Mouse (Mus musculus) midbrain, embryonic 15.5 days (tissue): Measurements from ENCODE around the gene Zbtb40. TPM values are rescaled to one million over a fixed set of nuclear protein-coding genes. Genes with fewer than 3 reads are reported as not detected.

ENCODE experiments used
- ATAC-seq: fragments of 200-750 bp; cut with Nextera tagmentation; replicated peaks from 2 replicates; pipeline ENCODE4 v1.8.0; 2017; ENCODE audit warnings: moderate TSS enrichment
- H3K27ac ChIP-seq: fragments of 300-500 bp; sonication (generic); 2 replicates; pipeline ENCODE4 v1.5.1; 2015; ENCODE audit warnings: mild to moderate bottlenecking, inconsistent platforms
- H3K27me3 ChIP-seq: fragments of 300-500 bp; sonication (generic); replicated peaks from 2 replicates; pipeline ENCODE4 v1.6.1; 2015; ENCODE audit warnings: inconsistent platforms
- H3K36me3 ChIP-seq: fragments of 300-500 bp; sonication (generic); replicated peaks from 2 replicates; pipeline ENCODE4 v1.6.1; 2015; ENCODE audit warnings: inconsistent platforms
- H3K4me1 ChIP-seq: fragments of 300-500 bp; sonication (generic); 2 replicates; pipeline ENCODE4 v1.6.1; 2015; ENCODE audit warnings: inconsistent platforms
- H3K4me2 ChIP-seq: fragments of 300-500 bp; sonication (generic); 2 replicates; pipeline ENCODE4 v1.6.1; 2015; ENCODE audit warnings: inconsistent platforms, mild to moderate bottlenecking, moderate library complexity
- H3K4me3 ChIP-seq: fragments of 300-500 bp; sonication (generic); 2 replicates; pipeline ENCODE4 v1.5.1; 2015; ENCODE audit warnings: mild to moderate bottlenecking, inconsistent platforms
- H3K9ac ChIP-seq: fragments of 300-500 bp; sonication (generic); 2 replicates; pipeline ENCODE4 v1.6.1; 2015; ENCODE audit warnings: mild to moderate bottlenecking, inconsistent platforms
- H3K9me3 ChIP-seq: fragments of 300-500 bp; sonication (generic); 2 replicates; pipeline ENCODE4 v1.6.1; 2016; ENCODE audit warnings: inconsistent platforms
- WGBS: fragments of 180-500 bp; shearing (Covaris S2); methylation state at CpG from one replicate; pipeline ENCODE4 v1.1.7; 2015; ENCODE audit warnings: mixed read lengths; 5-methylcytosine and 5-hydroxymethylcytosine counted together
- polyA plus RNA-seq: library from polyadenylated mRNA; unstranded; fragments of >200 nt; fragmentation: Nextera tagmentation; extraction: Ambion mirVana; gene quantifications from 2 replicates; pipeline ENCODE4 v1.2.1, GENCODE M21; 2015

Gene Zbtb40
- 3.9 and 4.6 TPM in 2 replicates for polyA plus RNA-seq

- Histone ChIP-seq H3K4me2 (peak within 1 kb of the TSS; percentile 75), H3K27ac (peak within 1 kb of the TSS; percentile 90), H3K27me3 (peaks cover 35% of the 10 kb centered on the region), H3K36me3 (no peaks in the 10 kb centered on the region), H3K9ac (peak within 1 kb of the TSS; percentile 78), H3K4me3 (peak within 1 kb of the TSS; percentile 96), H3K4me1 (peaks cover 22% of the 10 kb centered on the region), H3K9me3 (no peaks in the 10 kb centered on the region)
- peak; percentile 97 for ATAC-seq
- WGBS = 1% methylated on average over 32 of the region's 32 CpGs
Measured at GRCm38 (mm10) chr4:137048550-137049032, at the start of gene Zbtb40. TSS of gene Zbtb40 (minus strand) at chr4:137048801.

GRCm38 (mm10) chr4:137097984-137098327, 49.4 kb upstream of the Zbtb40 start:
- ATAC-seq = no peak

GRCm38 (mm10) chr4:137097246-137097983, 48.8 kb upstream of the Zbtb40 start:
- ATAC-seq = no peak
- H3K9ac ChIP-seq = no peak overlapping the region
- H3K36me3 ChIP-seq = no peaks in the 10 kb centered on the region
- WGBS = 82% methylated on average over 17 of the region's 17 CpGs
- no peaks in the 10 kb centered on the region for H3K9me3 ChIP-seq
- H3K27ac ChIP-seq = no peak overlapping the region
- no peak overlapping the region for H3K4me3 ChIP-seq
- no peak overlapping the region for H3K4me2 ChIP-seq
- no peaks in the 10 kb centered on the region for H3K27me3 ChIP-seq
- no peaks in the 10 kb centered on the region for H3K4me1 ChIP-seq

More at GRCm38 (mm10) chr4:137097984-137098327, 49.4 kb upstream of the Zbtb40 start:
- H3K27me3 ChIP-seq = no peaks in the 10 kb centered on the region
- no peaks in the 10 kb centered on the region for H3K4me1 ChIP-seq
- H3K9ac ChIP-seq = no peak overlapping the region
- no peak overlapping the region for H3K4me2 ChIP-seq
- 86% methylated on average over 4 of the region's 4 CpGs for WGBS
- no peak overlapping the region for H3K4me3 ChIP-seq
- no peak overlapping the region for H3K27ac ChIP-seq
- no peaks in the 10 kb centered on the region for H3K36me3 ChIP-seq
- no peaks in the 10 kb centered on the region for H3K9me3 ChIP-seq

GRCm38 (mm10) chr4:137096353-137096752, 47.8 kb upstream of the Zbtb40 start:
- Histone ChIP-seq H3K9me3 (no peaks in the 10 kb centered on the region), H3K4me3 (no peak overlapping the region), H3K4me1 (no peaks in the 10 kb centered on the region), H3K9ac (no peak overlapping the region), H3K4me2 (no peak overlapping the region), H3K27ac (no peak overlapping the region), H3K36me3 (no peaks in the 10 kb centered on the region), H3K27me3 (no peaks in the 10 kb centered on the region)
- 50% methylated on average over 10 of the region's 10 CpGs for WGBS
- no peak for ATAC-seq

- H3K27me3 ChIP-seq = no peaks in the 10 kb centered on the region
- no peak for ATAC-seq
- 53% methylated on average over 18 of the region's 18 CpGs for WGBS
Measured at GRCm38 (mm10) chr4:137085083-137085810, 36.6 kb upstream of the Zbtb40 start.

GRCm38 (mm10) chr4:137082866-137083265, 34.3 kb upstream of the Zbtb40 start:
- H3K4me2 ChIP-seq = no peak overlapping the region
- WGBS = 66% methylated on average over 2 of the region's 2 CpGs
- no peaks in the 10 kb centered on the region for H3K27me3 ChIP-seq
- no peak overlapping the region for H3K9ac ChIP-seq
- ATAC-seq = no peak
- no peak overlapping the region for H3K27ac ChIP-seq
- no peak overlapping the region for H3K4me3 ChIP-seq
- H3K9me3 ChIP-seq = no peaks in the 10 kb centered on the region
- no peaks in the 10 kb centered on the region for H3K36me3 ChIP-seq
- H3K4me1 ChIP-seq = no peaks in the 10 kb centered on the region

More at GRCm38 (mm10) chr4:137085083-137085810, 36.6 kb upstream of the Zbtb40 start:
- no peak overlapping the region for H3K9ac ChIP-seq
- H3K9me3 ChIP-seq = no peaks in the 10 kb centered on the region
- H3K4me2 ChIP-seq = no peak overlapping the region
- H3K27ac ChIP-seq = no peak overlapping the region
- no peaks in the 10 kb centered on the region for H3K36me3 ChIP-seq
- H3K4me3 ChIP-seq = no peak overlapping the region
- no peaks in the 10 kb centered on the region for H3K4me1 ChIP-seq

- no peaks in the 10 kb centered on the region for H3K36me3 ChIP-seq
- H3K4me1 ChIP-seq = no peaks in the 10 kb centered on the region
- H3K4me3 ChIP-seq = no peak overlapping the region
- no peak overlapping the region for H3K9ac ChIP-seq
- H3K4me2 ChIP-seq = no peak overlapping the region
- H3K9me3 ChIP-seq = no peaks in the 10 kb centered on the region
- no peaks in the 10 kb centered on the region for H3K27me3 ChIP-seq
- no peak overlapping the region for H3K27ac ChIP-seq
- 91% methylated on average over 4 of the region's 4 CpGs for WGBS
- ATAC-seq = no peak
Measured at GRCm38 (mm10) chr4:137081401-137081800, 32.8 kb upstream of the Zbtb40 start.

GRCm38 (mm10) chr4:137077216-137077615, 28.6 kb upstream of the Zbtb40 start:
- Histone ChIP-seq H3K4me3 (no peak overlapping the region), H3K27ac (no peak overlapping the region), H3K4me2 (no peak overlapping the region), H3K4me1 (no peaks in the 10 kb centered on the region), H3K9me3 (no peaks in the 10 kb centered on the region), H3K27me3 (no peaks in the 10 kb centered on the region), H3K36me3 (no peaks in the 10 kb centered on the region), H3K9ac (no peak overlapping the region)
- no peak for ATAC-seq
- 50% methylated on average over 2 of the region's 2 CpGs for WGBS

- H3K4me1 ChIP-seq = 0 out of 2 replicates have a peak, but pooled peaks cover 4% of the 10 kb centered on the region
- no peak overlapping the region for H3K27ac ChIP-seq
- no peaks in the 10 kb centered on the region for H3K36me3 ChIP-seq
- H3K9ac ChIP-seq = no peak overlapping the region
- H3K4me2 ChIP-seq = no peak overlapping the region
- ATAC-seq = no peak
- no peak overlapping the region for H3K4me3 ChIP-seq
- WGBS = 81% methylated on average over 6 of the region's 6 CpGs
- H3K27me3 ChIP-seq = no peaks in the 10 kb centered on the region
- H3K9me3 ChIP-seq = no peaks in the 10 kb centered on the region
Measured at GRCm38 (mm10) chr4:137071204-137071603, 22.6 kb upstream of the Zbtb40 start.

- Histone ChIP-seq H3K4me3 (no peak overlapping the region), H3K27ac (no peak overlapping the region), H3K4me1 (0 out of 2 replicates have a peak, but pooled peaks cover 4% of the 10 kb centered on the region), H3K4me2 (no peak overlapping the region), H3K9ac (no peak overlapping the region), H3K27me3 (no peaks in the 10 kb centered on the region), H3K36me3 (no peaks in the 10 kb centered on the region), H3K9me3 (no peaks in the 10 kb centered on the region)
- no peak for ATAC-seq
- WGBS = 47% methylated on average over 8 of the region's 8 CpGs
Measured at GRCm38 (mm10) chr4:137068491-137068890, 19.9 kb upstream of the Zbtb40 start.

GRCm38 (mm10) chr4:137065846-137066245, 17.2 kb upstream of the Zbtb40 start:
- Histone ChIP-seq H3K27me3 (no peaks in the 10 kb centered on the region), H3K9ac (no peak overlapping the region), H3K4me1 (0 out of 2 replicates have a peak, but pooled peaks cover 4% of the 10 kb centered on the region), H3K27ac (no peak overlapping the region), H3K4me3 (no peak overlapping the region), H3K36me3 (no peaks in the 10 kb centered on the region), H3K4me2 (no peak overlapping the region), H3K9me3 (no peaks in the 10 kb centered on the region)
- WGBS = 72% methylated on average over 6 of the region's 6 CpGs
- ATAC-seq = no peak

GRCm38 (mm10) chr4:137054932-137055331, 6.3 kb upstream of the Zbtb40 start:
- Histone ChIP-seq H3K9me3 (no peaks in the 10 kb centered on the region), H3K36me3 (no peaks in the 10 kb centered on the region), H3K4me1 (no peaks in the 10 kb centered on the region), H3K4me3 (no peak overlapping the region), H3K9ac (no peak overlapping the region), H3K4me2 (no peak overlapping the region), H3K27ac (no peak overlapping the region), H3K27me3 (peaks cover 41% of the 10 kb centered on the region)
- WGBS = 71% methylated on average over 3 of the region's 3 CpGs
- no peak for ATAC-seq
